Mouse (Mus musculus) lung, postnatal 0 days (tissue): ENCODE measurements around the gene 6030408B16Rik. TPM values are rescaled to one million over a fixed set of nuclear protein-coding genes. Genes with fewer than 3 reads are reported as not detected.

Experiments used
- ATAC-seq: fragments of 200-750 bp; cut with Nextera tagmentation; 2 replicates; pipeline ENCODE4 v1.8.0; 2017; ENCODE audit warnings: moderate library complexity
- DNase-seq: peaks from one replicate; pipeline ENCODE4 v3.0.0-alpha.2; 2016; ENCODE audit warnings: low spot score
- H3K27ac ChIP-seq: fragments of 300-500 bp; sonication (generic); 2 replicates; pipeline ENCODE4 v1.5.1; 2014; ENCODE audit warnings: antibody characterized with exemption, mild to moderate bottlenecking, low read length, mixed read lengths
- H3K27me3 ChIP-seq: fragments of 300-500 bp; sonication (generic); replicated peaks from 2 replicates; pipeline ENCODE4 v1.6.1; 2014; ENCODE audit warnings: low read length, mixed read lengths; ENCODE audit not compliant: insufficient read depth
- H3K36me3 ChIP-seq: fragments of 300-500 bp; sonication (generic); 2 replicates; pipeline ENCODE4 v1.6.1; 2014; ENCODE audit warnings: low read length, mixed read lengths; ENCODE audit not compliant: insufficient read depth
- H3K4me1 ChIP-seq: fragments of 300-500 bp; sonication (generic); 2 replicates; pipeline ENCODE4 v1.6.1; 2014; ENCODE audit warnings: antibody characterized with exemption, low read depth, low read length, mixed read lengths; ENCODE audit not compliant: insufficient read depth
- H3K4me2 ChIP-seq: fragments of 300-500 bp; sonication (generic); replicated peaks from 2 replicates; pipeline ENCODE4 v1.6.1; 2014; ENCODE audit warnings: low read depth, mild to moderate bottlenecking, low read length, moderate library complexity, mixed read lengths
- H3K4me3 ChIP-seq: fragments of 300-500 bp; sonication (generic); 2 replicates; pipeline ENCODE4 v1.5.1; 2014; ENCODE audit warnings: low read depth, low read length
- H3K9ac ChIP-seq: fragments of 300-500 bp; sonication (generic); replicated peaks from 2 replicates; pipeline ENCODE4 v1.6.1; 2014; ENCODE audit warnings: low read depth, mild to moderate bottlenecking
- H3K9me3 ChIP-seq: fragments of 300-500 bp; sonication (generic); 2 replicates; pipeline ENCODE4 v1.6.1; 2016; ENCODE audit warnings: low read length, mixed read lengths
- CTCF ChIP-seq: IDR thresholded peaks from 2 replicates; pipeline ENCODE4 v1.5.1; 2016; ENCODE audit warnings: antibody characterized with exemption, mild to moderate bottlenecking
- EP300 ChIP-seq: IDR thresholded peaks from 2 replicates; pipeline ENCODE4 v1.6.1; 2016; ENCODE audit warnings: antibody characterized with exemption, mild to moderate bottlenecking, control low read depth
- WGBS: fragments of 180-500 bp; shearing (Covaris S2); extraction: QIAGEN DNeasy Blood & Tissue Kit; methylation state at CpG from one replicate; pipeline ENCODE4 v1.1.7; 2014; 5-methylcytosine and 5-hydroxymethylcytosine counted together
- polyA plus RNA-seq: library from polyadenylated mRNA; unstranded; fragments of >200 nt; fragmentation: Nextera tagmentation; extraction: Ambion mirVana; gene quantifications from 2 replicates; pipeline ENCODE4 v1.2.1, GENCODE M21; 2015

6030408B16Rik gene
- polyA plus RNA-seq, 1 experiment from 2014 or later: 74.9 TPM

DNA sequence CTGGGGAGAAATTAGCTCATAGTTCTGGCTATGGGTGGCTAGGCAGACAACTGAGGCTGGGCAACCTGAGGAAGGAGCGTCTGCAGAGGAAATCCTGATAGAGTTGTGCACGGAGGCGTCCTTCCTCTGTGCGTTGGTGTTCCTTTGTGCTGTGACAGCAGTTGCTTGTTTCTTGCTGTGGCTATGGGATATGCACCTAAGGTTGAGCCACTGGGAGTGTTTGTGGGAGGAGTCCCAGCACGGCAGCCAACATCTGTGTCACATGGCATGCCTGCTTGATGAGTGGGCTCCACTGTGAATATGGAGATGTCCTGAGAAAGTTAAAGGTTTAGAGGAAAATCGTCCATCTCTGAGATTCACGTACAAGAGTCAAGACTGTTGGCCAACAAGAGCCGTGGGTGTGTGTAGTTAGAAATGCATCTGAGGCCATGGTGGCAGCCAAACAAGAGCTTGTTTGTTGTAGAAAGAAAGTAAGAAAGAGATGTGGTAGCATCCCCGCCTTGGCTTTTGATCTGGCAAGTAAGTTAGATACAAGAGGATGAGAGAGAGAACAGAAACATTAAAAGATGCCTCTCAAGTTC lies 42.7 kb upstream of the 6030408B16Rik start:
- Histone ChIP-seq H3K4me3 (no peak overlapping the region), H3K4me1 (peaks cover 11% of the 10 kb centered on the region; the same call in 1 of the 2 replicates), H3K36me3 (no peaks in the 10 kb centered on the region), H3K9me3 (no peaks in the 10 kb centered on the region), H3K27me3 (no peaks in the 10 kb centered on the region), H3K9ac (no peak overlapping the region), H3K27ac (no peak overlapping the region), H3K4me2 (no peak overlapping the region)
- ATAC-seq (no peak), DNase-seq (no peak)
- WGBS: 70% methylated on average over 9 of the region's 9 CpGs
- TF ChIP-seq CTCF (no peak), EP300 (no peak)

DNA sequence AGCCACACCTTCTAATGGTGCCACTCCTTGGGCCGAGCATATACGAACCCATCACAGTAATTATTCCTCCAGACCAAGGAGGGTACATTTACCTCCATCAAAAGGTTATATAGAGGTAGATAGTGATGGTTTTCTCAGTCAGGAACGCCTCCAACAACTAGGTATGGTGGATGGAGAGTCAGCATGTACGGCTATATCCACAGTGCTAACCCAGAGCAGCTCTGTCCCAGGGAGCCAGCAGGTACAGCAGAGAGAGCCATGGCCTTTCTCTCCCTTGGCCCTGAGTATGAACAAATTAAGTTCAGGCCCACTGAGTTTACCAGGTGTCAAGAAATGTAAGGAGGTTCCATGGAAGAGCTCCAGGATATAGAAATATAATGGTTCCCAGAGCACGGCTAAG lies 41.1 kb upstream of the 6030408B16Rik start:
- no peak for DNase-seq
- no peak overlapping the region for H3K4me2 ChIP-seq
- TF ChIP-seq EP300 (no peak), CTCF (no peak)
- H3K4me1 ChIP-seq: peaks cover 9% of the 10 kb centered on the region; the same call in 1 of the 2 replicates
- H3K9ac ChIP-seq: no peak overlapping the region
- H3K4me3 ChIP-seq: no peak overlapping the region
- H3K27ac ChIP-seq: no peak overlapping the region
- H3K27me3 ChIP-seq: no peaks in the 10 kb centered on the region
- no peaks in the 10 kb centered on the region for H3K9me3 ChIP-seq
- WGBS: 94% methylated on average over 5 of the region's 5 CpGs
- H3K36me3 ChIP-seq: no peaks in the 10 kb centered on the region
- no peak for ATAC-seq

DNA sequence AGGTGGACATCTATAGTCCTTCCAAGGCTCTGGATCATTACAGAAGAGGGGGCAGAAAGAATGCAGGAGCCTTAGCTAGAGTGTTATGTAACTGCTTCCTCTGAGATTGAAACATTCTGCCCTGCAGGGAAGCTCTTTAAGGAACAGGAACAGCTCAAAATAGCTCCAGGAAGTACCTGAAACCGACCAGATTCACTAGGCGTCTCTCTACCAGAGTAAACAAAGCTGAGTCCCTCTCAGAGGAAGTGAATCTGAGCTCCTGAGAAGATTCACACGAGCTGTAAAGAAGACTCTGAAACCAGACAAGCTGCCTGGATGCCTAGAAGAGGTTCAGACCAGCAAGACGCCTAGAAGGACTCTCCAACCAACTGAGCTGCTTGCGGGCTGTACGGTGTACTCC lies 40.4 kb upstream of the 6030408B16Rik start:
- no peak for TF ChIP-seq EP300
- TF ChIP-seq CTCF: no peak
- Histone ChIP-seq H3K4me2 (no peak overlapping the region), H3K27me3 (no peaks in the 10 kb centered on the region), H3K36me3 (no peaks in the 10 kb centered on the region), H3K4me1 (peaks cover 5% of the 10 kb centered on the region; the same call in 1 of the 2 replicates), H3K27ac (no peak overlapping the region), H3K9ac (no peak overlapping the region), H3K4me3 (no peak overlapping the region), H3K9me3 (no peaks in the 10 kb centered on the region)
- ATAC-seq: no peak
- peak; percentile 41 for DNase-seq
- 68% methylated on average over 6 of the region's 6 CpGs for WGBS

DNA sequence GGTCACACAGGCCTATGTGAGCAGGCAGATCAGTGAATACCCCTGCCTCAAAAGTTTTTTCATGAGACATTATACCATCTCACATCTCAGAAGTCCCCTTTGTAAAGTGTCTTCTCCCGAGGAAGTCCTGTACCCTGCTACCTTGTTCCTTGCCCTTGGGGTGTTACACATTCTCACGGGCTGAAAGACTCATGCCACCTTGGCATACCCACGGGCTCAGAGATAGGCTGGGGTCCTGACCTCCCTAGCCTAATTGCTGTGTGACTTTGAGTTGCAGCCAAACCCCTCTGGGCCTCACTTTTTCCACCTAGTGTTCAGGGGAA lies 39.5 kb upstream of the 6030408B16Rik start:
- 35% methylated on average over 3 of the region's 3 CpGs for WGBS
- Histone ChIP-seq H3K36me3 (no peaks in the 10 kb centered on the region), H3K27me3 (no peaks in the 10 kb centered on the region), H3K4me1 (no peaks in the 10 kb centered on the region), H3K4me2 (peak overlapping the region; percentile 69), H3K9me3 (no peaks in the 10 kb centered on the region), H3K9ac (no peak overlapping the region), H3K4me3 (peak overlapping the region; percentile 47), H3K27ac (0 out of 2 replicates have a peak overlapping the region, but pooled peaks have one; percentile 47)
- DNase-seq (no peak), ATAC-seq (peak; percentile 8; the same call in 1 of the 2 replicates)
- TF ChIP-seq CTCF: no peak
- no peak for TF ChIP-seq EP300

DNA sequence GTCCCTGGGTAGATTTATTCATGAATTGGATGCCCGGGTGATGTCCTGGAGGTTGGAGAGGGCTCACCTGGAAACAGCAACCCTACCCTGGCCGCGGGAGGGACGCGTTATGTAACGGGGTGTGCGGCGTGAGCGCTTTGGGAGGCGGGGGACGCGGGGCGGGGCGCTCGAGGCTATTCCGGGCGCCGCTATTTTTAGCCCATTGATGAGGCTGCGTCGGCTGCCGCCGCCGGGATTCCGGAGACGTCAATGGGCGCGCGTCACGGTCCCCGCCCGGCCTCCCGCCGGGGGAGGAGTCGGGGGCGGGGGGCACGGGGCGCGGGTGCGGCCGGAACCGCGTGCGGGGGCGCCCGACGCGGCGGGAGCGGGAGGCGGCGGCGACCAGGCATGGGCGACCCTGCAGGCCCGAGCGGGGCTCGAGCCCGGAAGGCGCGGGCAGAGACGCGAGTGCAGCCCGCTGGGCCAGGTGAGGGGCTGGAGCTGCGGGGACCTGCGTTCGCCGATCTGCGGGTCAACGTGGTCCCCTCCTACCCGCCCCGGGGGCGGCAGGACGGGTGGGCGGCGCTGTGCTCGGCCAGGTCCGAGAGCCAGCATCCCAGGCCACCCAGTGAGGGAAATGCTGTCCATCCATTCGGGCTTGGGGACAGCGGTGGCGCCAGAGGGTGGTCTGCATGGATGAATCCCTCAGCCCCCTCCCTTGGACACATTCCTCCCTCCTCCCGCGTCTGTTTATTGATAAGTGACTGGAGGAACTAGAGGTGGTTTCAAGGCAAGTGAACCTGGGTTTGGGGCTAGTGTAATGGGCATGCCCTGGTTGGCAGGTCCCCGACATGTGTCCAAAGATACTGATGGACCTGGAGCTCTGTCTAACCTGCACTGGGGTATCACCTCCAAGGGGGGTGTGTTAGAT lies 38.9 kb upstream of the 6030408B16Rik start, which contains the start of gene Nr4a1:
TSS of gene Nr4a1 (plus strand) at position 384 of the 910 bp plus-strand sequence.
- peak within 1 kb of the TSS; percentile 55 for H3K9ac ChIP-seq
- TF ChIP-seq CTCF (peak; percentile 21; the same call in 1 of the 2 replicates), EP300 (no peak; the same call in 1 of the 2 replicates)
- no peaks in the 10 kb centered on the region for H3K4me1 ChIP-seq
- H3K4me3 ChIP-seq: peak within 1 kb of the TSS; percentile 47
- DNase-seq (peak; percentile 90), ATAC-seq (peak; percentile 89)
- no peaks in the 10 kb centered on the region for H3K9me3 ChIP-seq
- 1% methylated on average over 60 of the region's 82 CpGs for WGBS
- H3K27me3 ChIP-seq: no peaks in the 10 kb centered on the region
- H3K4me2 ChIP-seq: peak within 1 kb of the TSS; percentile 69
- 0 out of 2 replicates have a peak within 1 kb of the TSS, but pooled peaks have one; percentile 47 for H3K27ac ChIP-seq
- H3K36me3 ChIP-seq: no peaks in the 10 kb centered on the region

DNA sequence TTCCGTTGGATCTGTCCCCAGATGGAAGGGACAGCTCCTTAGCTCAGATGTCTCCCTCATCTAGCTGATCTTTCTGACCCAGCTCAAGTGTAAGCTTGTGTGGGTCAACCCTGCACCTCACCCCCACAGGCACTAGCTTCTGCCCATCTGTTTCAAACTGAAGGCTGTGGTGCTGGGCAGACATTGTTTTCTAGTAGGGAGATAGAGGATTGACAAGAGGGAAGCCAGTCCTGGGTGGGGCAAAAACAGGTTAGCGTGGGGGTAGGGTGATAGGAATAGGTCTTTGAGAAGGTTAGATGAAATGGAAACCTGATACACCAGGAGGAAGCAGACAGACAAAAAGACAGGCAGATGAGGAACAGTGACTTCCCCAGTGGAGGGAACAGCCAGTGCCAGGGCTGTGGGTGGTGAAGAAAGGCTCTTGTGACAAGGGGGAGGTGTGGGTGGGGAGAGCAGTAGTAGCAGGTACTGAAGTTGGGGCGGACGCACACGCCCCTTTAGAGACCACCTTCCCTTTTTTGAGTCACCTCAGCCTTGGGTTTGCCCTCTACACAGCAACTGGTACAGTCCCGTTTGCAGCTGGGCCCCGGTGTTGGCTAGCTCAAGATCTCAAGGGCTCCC lies 37.1 kb upstream of the 6030408B16Rik start:
- TF ChIP-seq CTCF: no peak
- TF ChIP-seq EP300: no peak
- ATAC-seq: no peak
- Histone ChIP-seq H3K4me1 (peaks cover 8% of the 10 kb centered on the region), H3K4me2 (no peak overlapping the region), H3K27me3 (no peaks in the 10 kb centered on the region), H3K9ac (no peak overlapping the region), H3K9me3 (no peaks in the 10 kb centered on the region), H3K36me3 (no peaks in the 10 kb centered on the region), H3K4me3 (no peak overlapping the region), H3K27ac (no peak overlapping the region)
- WGBS: 74% methylated on average over 7 of the region's 7 CpGs
- DNase-seq: no peak
